ENCODE assay signal across 20 mouse cellular contexts in genomic region chr9:111777433-111778135, GRCm38 (mm10).
A peak's percentile ranks its signal among the peaks of the same experiment; 100 is the strongest.
DNase-seq lines count a peak whose midpoint lies in the region; ATAC-seq lines count a peak whose summit lies in the region.
"Had no signal": no experiment of that assay in that cellular context is flagged by ENCODE, and none has a peak within 500 bp of the region (broad histone marks: within the 10 kb centered on the region; RNA-seq: fewer than 3 reads in every experiment).

No protein-coding gene starts in this region.

- 73% methylated on average over 13 of the region's 13 CpGs for WGBS in midbrain, embryonic 13.5 days
- 82% methylated on average over 13 of the region's 13 CpGs for WGBS in midbrain, embryonic 11.5 days
- WGBS in embryonic facial prominence, embryonic 11.5 days = 71% methylated on average over 13 of the region's 13 CpGs
- 47% methylated on average over 13 of the region's 13 CpGs for WGBS in forebrain, embryonic 14.5 days

- H3K27ac ChIP-seq in midbrain, embryonic 13.5 days = no peak overlapping the region
- no peak overlapping the region for H3K27ac ChIP-seq in midbrain, embryonic 11.5 days (ENCODE audit: low read depth, low read length)
- H3K27ac ChIP-seq in embryonic facial prominence, embryonic 11.5 days (replicated peaks; ENCODE audit: low read depth, low read length) = no peak overlapping the region
- no peak overlapping the region for H3K27ac ChIP-seq in forebrain, embryonic 14.5 days (ENCODE audit: low read depth, low read length)
- H3K27ac ChIP-seq: embryonic facial prominence, embryonic 13.5 days; heart, embryonic 13.5 days; hindbrain, embryonic 15.5 days had no signal

- no peaks in the 10 kb centered on the region for H3K36me3 ChIP-seq in midbrain, embryonic 13.5 days
- no peaks in the 10 kb centered on the region for H3K36me3 ChIP-seq in midbrain, embryonic 11.5 days (ENCODE audit: control insufficient read depth, insufficient read depth, low read length)
- H3K36me3 ChIP-seq in embryonic facial prominence, embryonic 11.5 days (replicated peaks; ENCODE audit: control insufficient read depth, insufficient read depth, low read depth, low read length) = no peaks in the 10 kb centered on the region
- H3K36me3 ChIP-seq in forebrain, embryonic 14.5 days (ENCODE audit: control insufficient read depth, insufficient read depth, low read length) = no peaks in the 10 kb centered on the region
- H3K36me3 ChIP-seq: embryonic facial prominence, embryonic 13.5 days; heart, embryonic 13.5 days; hindbrain, embryonic 15.5 days had no signal

- no peak overlapping the region for H3K4me3 ChIP-seq in midbrain, embryonic 13.5 days (replicated peaks)
- H3K4me3 ChIP-seq in midbrain, embryonic 11.5 days (ENCODE audit: low read depth, low read length) = no peak overlapping the region
- no peak overlapping the region for H3K4me3 ChIP-seq in embryonic facial prominence, embryonic 11.5 days (ENCODE audit: low read depth, low read length)
- H3K4me3 ChIP-seq in forebrain, embryonic 14.5 days (ENCODE audit: low read depth, low read length) = no peak overlapping the region
- H3K4me3 ChIP-seq: embryonic facial prominence, embryonic 13.5 days; heart, embryonic 13.5 days; hindbrain, embryonic 15.5 days had no signal

- 0 out of 2 replicates have a peak, but pooled peaks have one; percentile 55 for ATAC-seq in midbrain, embryonic 13.5 days
- no peak for ATAC-seq in midbrain, embryonic 11.5 days (ENCODE audit: low FRiP score)
- peak; percentile 65; the same call in 1 of the 2 replicates for ATAC-seq in embryonic facial prominence, embryonic 11.5 days (replicated peaks; ENCODE audit: insufficient number of reproducible peaks, low FRiP score, low TSS enrichment, low read depth)
- ATAC-seq in forebrain, embryonic 14.5 days = peak; percentile 77
- ATAC-seq: intestine, embryonic 16.5 days had no signal

- no peaks in the 10 kb centered on the region for H3K27me3 ChIP-seq in midbrain, embryonic 13.5 days
- H3K27me3 ChIP-seq in midbrain, embryonic 11.5 days (ENCODE audit: control insufficient read depth, insufficient read depth, low read length) = no peaks in the 10 kb centered on the region
- no peaks in the 10 kb centered on the region for H3K27me3 ChIP-seq in embryonic facial prominence, embryonic 11.5 days (ENCODE audit: control insufficient read depth, insufficient read depth, low read length)
- no peaks in the 10 kb centered on the region for H3K27me3 ChIP-seq in forebrain, embryonic 14.5 days (replicated peaks; ENCODE audit: control insufficient read depth, insufficient read depth, low read length)
- H3K27me3 ChIP-seq: embryonic facial prominence, embryonic 13.5 days; heart, embryonic 13.5 days; hindbrain, embryonic 15.5 days had no signal

- H3K9me3 ChIP-seq in midbrain, embryonic 13.5 days = no peaks in the 10 kb centered on the region; the same call in 1 of the 2 replicates
- no peaks in the 10 kb centered on the region for H3K9me3 ChIP-seq in midbrain, embryonic 11.5 days (ENCODE audit: control insufficient read depth, low read length)
- no peaks in the 10 kb centered on the region for H3K9me3 ChIP-seq in embryonic facial prominence, embryonic 11.5 days (replicated peaks; ENCODE audit: control insufficient read depth, low read length)
- no peaks in the 10 kb centered on the region for H3K9me3 ChIP-seq in forebrain, embryonic 14.5 days (replicated peaks; ENCODE audit: control insufficient read depth, low read length)
- H3K9me3 ChIP-seq: embryonic facial prominence, embryonic 13.5 days; heart, embryonic 13.5 days; hindbrain, embryonic 15.5 days had no signal

- no peak overlapping the region for H3K4me2 ChIP-seq in midbrain, embryonic 13.5 days (replicated peaks)
- no peak overlapping the region for H3K4me2 ChIP-seq in midbrain, embryonic 11.5 days
- H3K4me2 ChIP-seq in embryonic facial prominence, embryonic 11.5 days (ENCODE audit: low read depth, low read length) = no peak overlapping the region
- no peak overlapping the region for H3K4me2 ChIP-seq in forebrain, embryonic 14.5 days (ENCODE audit: low read length)
- H3K4me2 ChIP-seq: embryonic facial prominence, embryonic 13.5 days; heart, embryonic 13.5 days; hindbrain, embryonic 15.5 days had no signal

- H3K4me1 ChIP-seq in midbrain, embryonic 13.5 days (replicated peaks) = no peaks in the 10 kb centered on the region
- no peaks in the 10 kb centered on the region for H3K4me1 ChIP-seq in midbrain, embryonic 11.5 days (ENCODE audit: control insufficient read depth, insufficient read depth, low read length)
- no peaks in the 10 kb centered on the region for H3K4me1 ChIP-seq in embryonic facial prominence, embryonic 11.5 days (ENCODE audit: control insufficient read depth, insufficient read depth, low read length)
- no peaks in the 10 kb centered on the region for H3K4me1 ChIP-seq in forebrain, embryonic 14.5 days (ENCODE audit: control insufficient read depth, insufficient read depth, low read length)
- H3K4me1 ChIP-seq: heart, embryonic 13.5 days; hindbrain, embryonic 15.5 days had no signal

- H3K9ac ChIP-seq in midbrain, embryonic 13.5 days (replicated peaks) = no peak overlapping the region
- H3K9ac ChIP-seq in midbrain, embryonic 11.5 days (ENCODE audit: low read length) = no peak overlapping the region
- no peak overlapping the region for H3K9ac ChIP-seq in embryonic facial prominence, embryonic 11.5 days (replicated peaks; ENCODE audit: low read length)
- no peak overlapping the region for H3K9ac ChIP-seq in forebrain, embryonic 14.5 days (ENCODE audit: low read length)
- H3K9ac ChIP-seq: embryonic facial prominence, embryonic 13.5 days; heart, embryonic 13.5 days; hindbrain, embryonic 15.5 days had no signal

- DNase-seq in midbrain, embryonic 11.5 days (ENCODE audit: low spot score, missing footprints) = no peak
- DNase-seq in embryonic facial prominence, embryonic 11.5 days (ENCODE audit: low spot score) = no peak
- peak; percentile 27 for DNase-seq in forebrain, embryonic 14.5 days (ENCODE audit: low spot score)
- DNase-seq in retina, postnatal 1 day = peak; percentile 71
- no peak for DNase-seq in lung, postnatal 10 days
- no peak for DNase-seq in urinary bladder, adult 18-20 months (ENCODE audit: low spot score in 2 of 2)
- DNase-seq: adrenal gland, adult 2 months; adrenal gland, postnatal 36 days; cerebellum, adult 11 months; cerebellum, adult 8-10 months; cerebellum, postnatal 14 days; embryo, embryonic 11 days; gastrocnemius, postnatal 36 days; heart, adult 11 months; heart, postnatal 36 days had no signal

Comparison
In these comparisons a context has a peak if more than half of its experiments do, and no peak if none do; other contexts are left out.
1. DNase-seq: peak in forebrain, embryonic 14.5 days (single experiment) and retina, postnatal 1 day (single experiment); none in midbrain, embryonic 11.5 days (single experiment), embryonic facial prominence, embryonic 11.5 days (single experiment), lung, postnatal 10 days (single experiment) and urinary bladder, adult 18-20 months (0 of 2).